Mouse (Mus musculus) intestine, embryonic 14.5 days (tissue): Measurements from ENCODE around the gene Rpl9-ps6. TPM values are rescaled to one million over a fixed set of nuclear protein-coding genes. Genes with fewer than 3 reads are reported as not detected.
A peak's percentile ranks its signal among the peaks of the same experiment; 100 is the strongest.
"Not testable (repeated sequence)": the region's sequence is repeated elsewhere in the genome, so short reads cannot be mapped to it uniquely, and the experiment has no call there.

Experiments used
- ATAC-seq: fragments of 200-750 bp; cut with Nextera tagmentation; replicated peaks from 2 replicates; pipeline ENCODE4 v1.8.0; 2017; ENCODE audit warnings: low read depth, moderate number of reproducible peaks, moderate TSS enrichment, moderate library complexity; ENCODE audit not compliant: low FRiP score, low TSS enrichment
- DNase-seq: peaks from one replicate; pipeline ENCODE4 v3.0.0-alpha.2; 2018; ENCODE audit warnings: low spot score
- H3K27ac ChIP-seq: fragments of 300-500 bp; sonication (generic); 2 replicates; pipeline ENCODE4 v1.5.1; 2014; ENCODE audit warnings: low read depth, mild to moderate bottlenecking, control low read depth
- H3K27me3 ChIP-seq: fragments of 300-500 bp; sonication (generic); replicated peaks from 2 replicates; pipeline ENCODE4 v1.6.1; 2014; ENCODE audit warnings: low read length, control low read depth; ENCODE audit not compliant: control insufficient read depth, insufficient read depth
- H3K36me3 ChIP-seq: fragments of 300-500 bp; sonication (generic); 2 replicates; pipeline ENCODE4 v1.6.1; 2014; ENCODE audit warnings: low read length, control low read depth; ENCODE audit not compliant: control insufficient read depth, insufficient read depth
- H3K4me1 ChIP-seq: fragments of 300-500 bp; sonication (generic); replicated peaks from 2 replicates; pipeline ENCODE4 v1.6.1; 2014; ENCODE audit warnings: low read length, control low read depth, mixed read lengths; ENCODE audit not compliant: control insufficient read depth, insufficient read depth
- H3K4me2 ChIP-seq: fragments of 300-500 bp; sonication (generic); 2 replicates; pipeline ENCODE4 v1.6.1; 2014; ENCODE audit warnings: low read length
- H3K4me3 ChIP-seq: fragments of 300-500 bp; sonication (generic); 2 replicates; pipeline ENCODE4 v1.5.1; 2014; ENCODE audit warnings: low read depth, low read length, control low read depth, mixed read lengths
- H3K9ac ChIP-seq: fragments of 300-500 bp; sonication (generic); 2 replicates; pipeline ENCODE4 v1.6.1; 2014; ENCODE audit warnings: mild to moderate bottlenecking, low read length
- H3K9me3 ChIP-seq: fragments of 300-500 bp; sonication (generic); 2 replicates; pipeline ENCODE4 v1.6.1; 2016; ENCODE audit warnings: low read length, control low read depth; ENCODE audit not compliant: control insufficient read depth
- WGBS: fragments of 180-500 bp; shearing (Covaris S2); extraction: QIAGEN DNeasy Blood & Tissue Kit; methylation state at CpG from one replicate; pipeline ENCODE4 v1.1.7; 2014; 5-methylcytosine and 5-hydroxymethylcytosine counted together
- polyA plus RNA-seq: library from polyadenylated mRNA; unstranded; fragments of >200 nt; fragmentation: Nextera tagmentation; extraction: Ambion mirVana; gene quantifications from 2 replicates; pipeline ENCODE4 v1.2.1, GENCODE M21; 2014

Gene Rpl9-ps6
- polyA plus RNA-seq, 1 experiment from 2014 or later, result 152 TPM

GRCm38 (mm10) chr19:32476016-32476711 is 9.8 kb upstream of the Rpl9-ps6 start:
- Histone ChIP-seq H3K27me3 (no peaks in the 10 kb centered on the region), H3K27ac (no peak overlapping the region), H3K9ac (no peak overlapping the region), H3K4me2 (no peak overlapping the region), H3K9me3 (no peaks in the 10 kb centered on the region), H3K36me3 (no peaks in the 10 kb centered on the region), H3K4me1 (no peaks in the 10 kb centered on the region), H3K4me3 (no peak overlapping the region)
- no peak for DNase-seq
- WGBS, result 76% methylated on average over 12 of the region's 12 CpGs
- no peak for ATAC-seq

GRCm38 (mm10) chr19:32470570-32471263 is 4.3 kb upstream of the Rpl9-ps6 start:
- no peak overlapping the region for H3K9ac ChIP-seq
- ATAC-seq (no peak), DNase-seq (no peak)
- no peak overlapping the region for H3K27ac ChIP-seq
- 79% methylated on average over 13 of the region's 13 CpGs for WGBS
- H3K4me3 ChIP-seq, result no peak overlapping the region
- no peaks in the 10 kb centered on the region for H3K36me3 ChIP-seq
- no peaks in the 10 kb centered on the region for H3K9me3 ChIP-seq
- 0 out of 2 replicates have a peak, but pooled peaks cover 2% of the 10 kb centered on the region for H3K4me1 ChIP-seq
- no peaks in the 10 kb centered on the region for H3K27me3 ChIP-seq
- no peak overlapping the region for H3K4me2 ChIP-seq

DNA sequence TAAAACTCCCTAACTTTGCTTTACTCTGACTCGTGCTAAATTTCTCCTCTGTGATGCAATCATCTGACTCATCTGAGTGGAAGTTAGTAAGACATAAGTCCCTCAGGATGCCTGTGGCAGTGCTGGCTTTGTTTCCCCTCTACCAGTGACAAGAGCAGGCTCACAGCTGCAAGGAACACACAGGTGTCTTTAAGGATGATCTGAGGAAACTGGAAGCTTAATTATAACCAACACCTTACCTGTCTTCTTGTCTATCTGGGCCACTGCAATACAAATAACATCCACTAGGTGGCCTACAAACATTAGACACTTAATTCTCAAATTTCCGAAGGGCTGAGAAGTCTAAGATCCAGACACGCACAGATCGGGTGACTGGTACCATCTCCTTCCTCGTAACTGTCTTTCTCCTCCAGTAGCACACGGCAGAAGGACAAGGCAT is 3.7 kb upstream of the Rpl9-ps6 start:
- H3K4me1 ChIP-seq, result 0 out of 2 replicates have a peak, but pooled peaks cover 2% of the 10 kb centered on the region
- ATAC-seq (0 out of 2 replicates have a peak, but pooled peaks have one; percentile 47), DNase-seq (peak; percentile 60)
- H3K27ac ChIP-seq, result no peak overlapping the region
- H3K4me2 ChIP-seq, result no peak overlapping the region
- no peak overlapping the region for H3K9ac ChIP-seq
- 25% methylated on average over 6 of the region's 6 CpGs for WGBS
- H3K9me3 ChIP-seq, result no peaks in the 10 kb centered on the region
- no peaks in the 10 kb centered on the region for H3K36me3 ChIP-seq
- no peak overlapping the region for H3K4me3 ChIP-seq
- no peaks in the 10 kb centered on the region for H3K27me3 ChIP-seq

- DNase-seq (no peak), ATAC-seq (no peak)
- Histone ChIP-seq H3K36me3 (no peaks in the 10 kb centered on the region), H3K9me3 (no peaks in the 10 kb centered on the region), H3K4me3 (no peak overlapping the region), H3K4me2 (no peak overlapping the region), H3K4me1 (0 out of 2 replicates have a peak, but pooled peaks cover 2% of the 10 kb centered on the region), H3K27me3 (no peaks in the 10 kb centered on the region), H3K27ac (no peak overlapping the region), H3K9ac (no peak overlapping the region)
- WGBS, result 95% methylated on average over 5 of the region's 5 CpGs
Measured at GRCm38 (mm10) chr19:32467325-32467724, 947 bp upstream of the Rpl9-ps6 start.

DNA sequence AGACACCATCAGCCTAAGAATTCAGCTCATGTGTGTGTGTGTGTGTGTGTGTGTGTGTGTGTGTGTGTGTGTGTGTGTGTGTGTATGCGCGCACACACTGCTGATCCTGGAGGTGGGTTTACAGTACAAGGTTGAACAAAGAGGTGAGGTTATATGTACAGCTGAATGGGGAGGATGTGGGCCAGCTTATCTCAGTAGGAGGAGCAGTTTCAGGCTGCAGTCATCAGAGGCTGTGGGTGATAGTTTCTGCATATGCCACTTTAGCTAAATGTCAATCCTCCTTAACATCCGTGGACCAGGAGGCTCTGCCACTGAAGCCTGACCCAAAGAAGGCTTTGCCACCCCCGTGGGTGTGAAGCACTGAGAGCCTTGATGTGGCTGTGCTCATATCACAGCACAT is 1.1 kb downstream of the Rpl9-ps6 start:
- ATAC-seq, result no peak
- H3K9me3 ChIP-seq, result no peaks in the 10 kb centered on the region
- DNase-seq, result no peak
- H3K27ac ChIP-seq, result no peak overlapping the region
- 84% methylated on average over 4 of the region's 4 CpGs for WGBS
- H3K4me2 ChIP-seq, result no peak overlapping the region
- H3K36me3 ChIP-seq, result no peaks in the 10 kb centered on the region
- no peaks in the 10 kb centered on the region for H3K27me3 ChIP-seq
- no peak overlapping the region for H3K4me3 ChIP-seq
- no peaks in the 10 kb centered on the region for H3K4me1 ChIP-seq
- no peak overlapping the region for H3K9ac ChIP-seq

DNA sequence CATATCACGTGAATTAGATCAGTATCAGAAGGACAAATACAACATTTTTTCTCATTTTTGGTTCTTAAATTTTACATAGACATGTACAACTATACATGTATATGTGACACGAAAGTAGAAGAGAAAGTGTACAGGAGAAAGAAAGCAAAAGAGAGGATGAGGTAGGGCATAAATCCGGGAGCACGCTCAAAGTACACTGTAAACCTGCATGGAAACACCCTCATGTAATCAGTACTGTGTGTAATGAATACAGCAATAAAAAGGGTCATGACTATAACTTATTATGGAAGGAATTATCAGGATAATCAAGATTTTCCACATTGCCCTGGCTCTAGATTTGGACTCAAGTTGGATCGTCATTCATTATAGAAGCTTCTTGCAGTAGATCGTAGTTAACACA is 3.3 kb downstream of the Rpl9-ps6 start:
- Histone ChIP-seq H3K27ac (no peak overlapping the region), H3K4me1 (no peaks in the 10 kb centered on the region), H3K4me2 (no peak overlapping the region), H3K4me3 (no peak overlapping the region), H3K27me3 (no peaks in the 10 kb centered on the region), H3K36me3 (no peaks in the 10 kb centered on the region), H3K9me3 (no peaks in the 10 kb centered on the region), H3K9ac (no peak overlapping the region)
- DNase-seq, result no peak
- ATAC-seq, result no peak
- 87% methylated on average over 6 of the region's 6 CpGs for WGBS

- not testable (repeated sequence) for H3K27me3 ChIP-seq, DNase-seq, H3K36me3 ChIP-seq, H3K9ac ChIP-seq, H3K4me1 ChIP-seq, H3K27ac ChIP-seq, H3K4me3 ChIP-seq, H3K4me2 ChIP-seq, H3K9me3 ChIP-seq, ATAC-seq
- WGBS, result 86% methylated on average over 8 of the region's 8 CpGs
Measured at GRCm38 (mm10) chr19:32457631-32458030, 8.7 kb downstream of the Rpl9-ps6 start.

DNA sequence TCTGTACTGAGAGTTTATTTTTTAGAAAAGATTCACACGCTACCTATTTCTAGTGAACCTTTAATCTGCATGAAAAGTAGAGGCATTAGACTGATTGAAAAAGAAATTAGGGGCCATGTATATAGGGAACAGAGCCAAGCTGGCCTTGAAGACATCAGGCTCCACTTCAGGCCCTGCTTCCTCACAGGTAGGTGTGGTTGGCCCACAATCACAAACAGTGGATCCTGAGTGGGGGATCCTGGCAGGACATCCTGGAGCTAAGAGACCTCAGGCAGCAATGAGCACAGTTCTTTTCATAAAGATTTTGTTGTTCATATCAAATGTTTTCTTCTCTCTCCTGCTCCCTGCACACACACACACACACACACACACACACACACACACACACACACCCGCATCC is 9.6 kb downstream of the Rpl9-ps6 start:
- H3K4me2 ChIP-seq, result no peak overlapping the region
- WGBS, result 79% methylated on average over 2 of the region's 2 CpGs
- no peaks in the 10 kb centered on the region for H3K27me3 ChIP-seq
- H3K4me3 ChIP-seq, result no peak overlapping the region
- H3K9me3 ChIP-seq, result no peaks in the 10 kb centered on the region
- H3K9ac ChIP-seq, result no peak overlapping the region
- no peak overlapping the region for H3K27ac ChIP-seq
- DNase-seq, result no peak
- no peaks in the 10 kb centered on the region for H3K4me1 ChIP-seq
- ATAC-seq, result no peak
- no peaks in the 10 kb centered on the region for H3K36me3 ChIP-seq

- DNase-seq, result no peak
Measured at GRCm38 (mm10) chr19:32452231-32452630, 14.1 kb downstream of the Rpl9-ps6 start.

More at GRCm38 (mm10) chr19:32452231-32452630, 14.1 kb downstream of the Rpl9-ps6 start:
- Histone ChIP-seq H3K27me3 (no peaks in the 10 kb centered on the region), H3K9me3 (no peaks in the 10 kb centered on the region), H3K27ac (no peak overlapping the region), H3K4me3 (no peak overlapping the region), H3K36me3 (no peaks in the 10 kb centered on the region), H3K4me1 (no peaks in the 10 kb centered on the region), H3K9ac (no peak overlapping the region), H3K4me2 (no peak overlapping the region)
- 78% methylated on average over 4 of the region's 4 CpGs for WGBS
- ATAC-seq, result no peak
